Mouse (Mus musculus) neural tube, embryonic 12.5 days (tissue): ENCODE results near the gene Usmg5. TPM values are rescaled to one million over a fixed set of nuclear protein-coding genes. Genes with fewer than 3 reads are reported as not detected.

Experiments
- ATAC-seq: fragments of 200-750 bp; cut with Nextera tagmentation; 2 replicates; pipeline ENCODE4 v1.8.0; 2017; ENCODE audit warnings: low read depth, mild to moderate bottlenecking, moderate TSS enrichment, moderate library complexity; ENCODE audit not compliant: low FRiP score
- H3K27ac ChIP-seq: fragments of 300-500 bp; sonication (generic); 2 replicates; pipeline ENCODE4 v1.5.1; 2016
- H3K27me3 ChIP-seq: fragments of 300-500 bp; sonication (generic); replicated peaks from 2 replicates; pipeline ENCODE4 v1.6.1; 2016; ENCODE audit warnings: mild to moderate bottlenecking
- H3K36me3 ChIP-seq: fragments of 300-500 bp; sonication (generic); 2 replicates; pipeline ENCODE4 v1.6.1; 2016; ENCODE audit warnings: mild to moderate bottlenecking
- H3K4me1 ChIP-seq: fragments of 300-500 bp; sonication (generic); 2 replicates; pipeline ENCODE4 v1.6.1; 2016
- H3K4me2 ChIP-seq: fragments of 300-500 bp; sonication (generic); replicated peaks from 2 replicates; pipeline ENCODE4 v1.6.1; 2016; ENCODE audit warnings: mild to moderate bottlenecking
- H3K4me3 ChIP-seq: fragments of 300-500 bp; sonication (generic); 2 replicates; pipeline ENCODE4 v1.5.1; 2016
- H3K9ac ChIP-seq: fragments of 300-500 bp; sonication (generic); 2 replicates; pipeline ENCODE4 v1.6.1; 2016; ENCODE audit warnings: mild to moderate bottlenecking
- H3K9me3 ChIP-seq: fragments of 300-500 bp; sonication (generic); 2 replicates; pipeline ENCODE4 v1.6.1; 2016; ENCODE audit warnings: mild to moderate bottlenecking
- WGBS: fragments of 180-500 bp; shearing (Covaris S2); methylation state at CpG from one replicate; pipeline ENCODE4 v1.1.7; 2016; 5-methylcytosine and 5-hydroxymethylcytosine counted together
- polyA plus RNA-seq: library from polyadenylated mRNA; unstranded; fragments of >200 nt; fragmentation: Nextera tagmentation; extraction: Ambion mirVana; gene quantifications from 2 replicates; pipeline ENCODE4 v1.2.1, GENCODE M21; 2016

The Usmg5 gene
- polyA plus RNA-seq, 1 experiment from 2014 or later: 1,410 TPM

DNA sequence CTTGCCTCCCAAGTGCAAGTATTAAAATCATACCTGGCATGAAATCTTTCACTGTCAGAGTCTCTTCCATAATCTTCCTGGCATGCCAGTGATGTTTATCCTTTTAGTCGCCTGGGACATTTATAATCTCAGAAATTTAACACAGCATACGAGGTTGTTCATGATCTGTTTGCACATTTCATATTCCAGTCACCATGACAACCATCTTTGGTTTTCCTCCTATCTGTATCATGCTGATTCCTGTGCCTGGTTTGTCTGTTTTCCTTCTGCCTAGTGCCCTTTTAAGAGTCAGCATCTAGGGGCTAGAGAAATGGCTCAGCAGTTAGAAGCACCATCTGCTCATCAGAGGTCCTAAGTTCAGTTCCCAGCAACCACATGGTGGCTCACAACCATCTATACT lies 28.2 kb upstream of the Usmg5 start:
- peaks cover 70% of the 10 kb centered on the region for H3K36me3 ChIP-seq
- ATAC-seq: no peak

DNA sequence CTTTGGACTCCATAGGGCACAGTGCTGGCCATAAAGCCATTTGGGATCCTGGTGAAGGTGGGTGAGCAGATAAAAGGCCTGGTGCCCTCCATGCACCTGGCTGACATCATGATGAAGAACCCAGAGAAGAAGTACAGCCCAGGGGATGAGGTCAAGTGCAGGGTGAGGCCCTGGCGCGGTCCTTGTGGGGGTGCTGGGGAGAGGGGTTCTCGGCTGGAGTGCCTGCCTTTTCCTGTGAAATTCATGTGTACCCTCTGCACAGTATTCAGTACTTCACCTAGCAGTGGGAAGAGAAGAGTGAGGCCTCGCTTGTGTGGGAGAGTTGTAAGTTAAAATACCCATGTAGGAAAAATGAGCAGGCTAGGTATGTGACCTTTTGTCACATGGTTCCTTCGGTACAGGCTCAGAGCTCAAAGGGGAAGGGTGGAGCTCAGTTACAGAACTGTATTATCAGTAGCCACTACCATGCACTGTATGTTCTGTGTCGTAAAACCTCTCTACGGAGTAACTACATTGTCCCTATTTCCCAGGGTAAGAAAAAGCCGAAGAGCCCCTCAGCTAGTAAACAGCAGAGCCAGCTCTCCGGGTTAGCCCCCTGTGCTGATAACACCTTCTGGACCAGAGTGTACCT lies 14.3 kb upstream of the Usmg5 start:
- no peak for ATAC-seq
- no peak overlapping the region for H3K4me2 ChIP-seq
- WGBS: 93% methylated on average over 9 of the region's 9 CpGs
- H3K4me1 ChIP-seq: no peaks in the 10 kb centered on the region
- H3K27ac ChIP-seq: no peak overlapping the region
- H3K9ac ChIP-seq: no peak overlapping the region
- no peaks in the 10 kb centered on the region for H3K27me3 ChIP-seq
- no peaks in the 10 kb centered on the region for H3K9me3 ChIP-seq
- no peak overlapping the region for H3K4me3 ChIP-seq
- peaks cover 98% of the 10 kb centered on the region for H3K36me3 ChIP-seq

More for the DNA sequence above, 28.2 kb upstream of the Usmg5 start:
- Histone ChIP-seq H3K4me3 (no peak overlapping the region), H3K9ac (no peak overlapping the region), H3K9me3 (no peaks in the 10 kb centered on the region), H3K4me2 (no peak overlapping the region), H3K27me3 (no peaks in the 10 kb centered on the region), H3K27ac (no peak overlapping the region), H3K4me1 (no peaks in the 10 kb centered on the region)
- WGBS: 91% methylated on average over 2 of the region's 2 CpGs

DNA sequence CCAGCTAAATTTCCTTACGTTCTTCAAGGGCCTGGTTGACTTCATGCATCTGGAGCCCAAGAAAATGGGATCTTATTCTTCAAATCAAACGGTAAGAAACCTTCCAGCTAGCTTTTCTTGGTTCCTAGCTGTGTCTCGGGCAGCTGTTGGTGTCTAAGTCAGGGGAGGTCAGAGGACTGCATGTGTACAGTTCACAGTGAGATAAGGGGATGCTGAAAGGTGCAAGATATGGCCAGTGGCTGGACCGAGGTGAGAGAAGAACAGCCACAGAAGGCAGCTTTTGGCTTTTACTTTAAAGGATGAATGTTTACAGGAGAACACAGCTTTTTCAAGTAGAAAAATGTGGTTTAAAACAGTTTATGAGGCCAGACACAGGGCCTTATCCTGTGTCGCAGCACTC lies 10.6 kb upstream of the Usmg5 start:
- Histone ChIP-seq H3K27ac (no peak overlapping the region), H3K9ac (no peak overlapping the region), H3K27me3 (no peaks in the 10 kb centered on the region), H3K4me2 (no peak overlapping the region), H3K4me1 (no peaks in the 10 kb centered on the region), H3K9me3 (no peaks in the 10 kb centered on the region), H3K4me3 (no peak overlapping the region), H3K36me3 (peaks cover 98% of the 10 kb centered on the region)
- WGBS: 93% methylated on average over 5 of the region's 5 CpGs
- no peak for ATAC-seq

DNA sequence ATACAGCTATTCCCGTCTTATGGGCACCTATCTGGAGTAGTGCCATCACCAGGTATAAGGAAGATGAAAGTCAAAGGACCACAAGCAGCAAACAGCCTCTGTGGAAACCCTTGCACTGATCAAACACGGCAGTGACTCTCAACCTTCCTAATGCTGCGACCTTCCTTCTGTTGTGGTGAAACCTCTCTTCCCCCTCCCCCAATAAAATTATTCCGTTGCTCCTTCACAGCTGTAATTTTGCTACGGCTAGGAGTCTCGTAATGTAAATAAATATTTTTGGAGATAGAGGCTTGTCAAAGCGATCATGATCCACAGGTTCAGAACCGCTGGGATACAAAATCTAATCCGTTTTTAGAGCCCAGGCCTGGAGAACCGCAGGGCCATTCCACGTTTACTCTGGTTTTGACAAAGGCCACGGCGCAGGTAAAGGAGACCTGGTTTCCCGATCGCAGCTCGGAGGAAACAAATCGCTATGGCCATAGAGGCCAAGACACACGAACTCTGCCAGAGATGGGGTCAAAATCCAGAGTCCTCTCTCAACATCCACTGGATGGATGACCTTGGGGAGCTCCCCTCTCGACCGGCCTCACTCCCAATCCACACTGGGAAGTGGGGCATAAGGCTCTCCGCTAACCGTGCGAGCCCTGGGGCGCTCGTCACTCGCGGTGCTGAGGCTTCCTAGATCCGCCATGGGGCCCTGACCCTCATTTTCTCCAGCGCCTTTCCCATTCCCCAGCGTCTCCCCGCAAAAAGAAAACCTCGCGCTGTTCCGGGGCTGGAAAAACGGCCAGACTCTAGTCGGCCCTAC lies 525 bp downstream of the Usmg5 start:
- Histone ChIP-seq H3K9ac (peak overlapping the region; percentile 95), H3K4me2 (peak overlapping the region; percentile 89), H3K36me3 (peaks cover 22% of the 10 kb centered on the region), H3K27ac (peak overlapping the region; percentile 59), H3K4me1 (peaks cover 13% of the 10 kb centered on the region), H3K27me3 (no peaks in the 10 kb centered on the region), H3K4me3 (peak overlapping the region; percentile 96), H3K9me3 (no peaks in the 10 kb centered on the region)
- ATAC-seq: peak; percentile 78
- 3% methylated on average over 36 of the region's 36 CpGs for WGBS

DNA sequence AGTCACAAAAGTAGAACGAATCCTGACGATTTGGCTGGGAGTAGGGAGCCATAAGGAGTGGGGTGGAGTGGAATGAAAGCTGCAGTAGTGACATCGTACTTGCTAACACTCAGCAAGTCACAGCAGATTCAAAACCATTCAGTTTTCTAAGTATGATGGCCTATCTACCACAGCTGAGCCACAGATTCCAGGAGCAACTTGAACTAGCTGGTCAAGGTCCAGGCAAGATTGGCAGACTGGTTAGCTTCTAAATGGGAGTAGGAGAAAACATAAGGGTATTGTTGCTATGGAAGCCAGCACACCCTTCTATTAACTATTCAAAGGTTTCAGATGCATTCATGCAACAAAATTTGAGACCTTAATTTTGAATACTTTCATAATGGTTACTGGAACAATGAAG lies 2.2 kb downstream of the Usmg5 start:
- H3K9ac ChIP-seq: no peak overlapping the region
- peaks cover 33% of the 10 kb centered on the region for H3K36me3 ChIP-seq
- no peak overlapping the region for H3K4me2 ChIP-seq
- H3K4me1 ChIP-seq: peaks cover 13% of the 10 kb centered on the region
- WGBS: 92% methylated on average over 3 of the region's 3 CpGs
- H3K9me3 ChIP-seq: no peaks in the 10 kb centered on the region
- no peak overlapping the region for H3K27ac ChIP-seq
- H3K27me3 ChIP-seq: no peaks in the 10 kb centered on the region
- H3K4me3 ChIP-seq: no peak overlapping the region
- no peak for ATAC-seq

DNA sequence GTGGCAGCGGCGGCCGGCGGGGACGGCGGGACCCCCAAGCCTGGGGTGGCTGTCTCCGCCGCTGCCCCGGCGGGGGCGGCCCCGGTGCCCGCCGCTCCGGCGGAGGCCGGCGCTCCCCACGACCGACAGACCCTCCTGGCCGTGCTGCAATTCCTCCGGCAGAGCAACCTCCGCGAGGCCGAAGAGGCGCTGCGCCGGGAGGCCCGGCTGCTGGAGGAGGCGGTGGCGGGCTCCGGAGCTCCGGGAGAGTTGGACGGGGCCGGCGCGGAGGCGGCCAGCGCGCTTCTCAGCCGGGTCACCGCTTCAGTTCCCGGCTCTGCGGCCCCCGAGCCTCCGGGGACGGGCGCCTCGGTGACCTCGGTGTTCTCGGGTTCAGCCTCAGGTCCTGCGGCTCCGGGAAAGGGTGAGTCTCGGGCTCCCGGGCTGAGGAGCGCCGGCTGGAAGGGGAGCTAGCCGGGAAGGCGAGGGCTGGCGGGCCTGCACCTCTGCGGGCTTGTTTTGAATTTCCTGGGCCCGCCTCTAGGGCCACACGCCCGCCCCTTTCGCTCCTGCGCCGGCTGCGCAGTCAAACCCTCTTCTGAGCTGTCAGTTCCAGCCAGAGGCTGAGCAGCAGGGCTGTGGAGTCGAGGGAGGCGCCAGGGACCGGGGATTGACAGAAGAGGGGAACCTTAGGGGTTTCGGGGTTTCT lies 22.4 kb downstream of the Usmg5 start:
- WGBS: under 1% methylated on average over 72 of the region's 72 CpGs
- Histone ChIP-seq H3K4me3 (peak overlapping the region; percentile 100), H3K4me2 (peak overlapping the region; percentile 68), H3K9me3 (no peaks in the 10 kb centered on the region), H3K36me3 (peaks cover 25% of the 10 kb centered on the region), H3K27ac (peak overlapping the region; percentile 77), H3K4me1 (peaks cover 9% of the 10 kb centered on the region), H3K9ac (peak overlapping the region; percentile 94), H3K27me3 (no peaks in the 10 kb centered on the region)
- ATAC-seq: peak; percentile 89

DNA sequence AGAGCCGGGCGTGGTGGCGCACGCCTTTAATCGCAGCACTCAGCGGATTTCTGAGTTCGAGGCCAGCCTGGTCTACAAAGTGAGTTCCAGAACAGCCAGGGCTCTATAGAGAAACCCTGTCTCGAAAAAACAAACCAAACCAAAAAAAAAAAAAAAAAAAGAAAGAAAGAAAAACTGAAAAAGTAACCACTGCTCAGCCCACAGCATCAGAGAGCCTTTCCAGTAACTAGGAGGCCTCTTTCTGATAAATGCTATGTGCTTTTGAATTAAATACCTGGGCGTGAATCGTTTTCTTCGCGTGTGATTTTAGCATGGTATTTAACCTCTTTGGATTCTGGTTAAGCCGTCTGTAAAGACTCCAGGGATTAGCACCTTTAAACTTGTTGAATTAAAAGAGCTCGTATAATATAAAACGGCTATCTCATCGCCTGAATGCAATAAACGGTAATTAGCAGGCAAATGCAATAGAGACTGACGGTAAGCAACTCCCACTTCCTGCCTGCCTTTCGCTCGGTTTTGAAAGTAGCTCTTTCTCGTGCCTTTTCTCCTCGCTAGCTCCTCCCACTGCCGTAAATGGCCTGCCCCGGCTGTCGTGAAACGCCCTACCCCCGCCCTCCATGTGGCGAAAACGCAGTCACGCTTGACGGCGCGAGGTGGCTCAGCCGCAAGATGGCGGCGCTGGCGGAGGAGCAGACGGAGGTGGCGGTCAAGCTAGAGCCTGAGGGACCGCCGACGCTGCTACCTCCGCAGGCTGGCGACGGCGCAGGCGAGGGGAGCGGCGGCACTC lies 23.2 kb downstream of the Usmg5 start, which contains the start of gene Taf5:
TSS of gene Taf5 (plus strand) at position 651 of the 787 bp plus-strand sequence.
- Histone ChIP-seq H3K4me1 (peaks cover 9% of the 10 kb centered on the region), H3K9ac (peak within 1 kb of the TSS; percentile 94), H3K4me2 (peak within 1 kb of the TSS; percentile 68), H3K4me3 (peak within 1 kb of the TSS; percentile 100), H3K36me3 (peaks cover 18% of the 10 kb centered on the region), H3K9me3 (no peaks in the 10 kb centered on the region), H3K27me3 (no peaks in the 10 kb centered on the region), H3K27ac (peak within 1 kb of the TSS; percentile 77)
- 12% methylated on average over 49 of the region's 49 CpGs for WGBS
- peak; percentile 84 for ATAC-seq

DNA sequence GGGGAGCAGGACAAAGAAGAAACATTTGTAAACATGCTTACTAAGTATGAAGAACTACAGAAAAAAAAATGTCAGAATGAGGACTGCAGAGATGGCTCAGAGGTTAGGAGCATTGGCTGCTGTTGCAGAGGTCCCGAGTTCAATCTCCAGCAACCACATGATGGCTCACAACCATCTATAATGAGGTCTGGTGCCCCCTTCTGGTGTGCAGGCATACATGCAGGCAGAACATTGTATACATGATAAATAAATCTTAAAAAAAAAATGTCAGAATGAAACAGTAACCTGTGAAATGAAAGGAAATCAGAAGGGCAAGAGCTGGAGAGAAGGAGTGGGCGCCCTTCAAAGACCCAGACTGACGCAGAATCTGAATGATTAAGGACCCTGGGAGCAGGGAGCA lies 24.6 kb downstream of the Usmg5 start:
- peaks cover 9% of the 10 kb centered on the region for H3K4me1 ChIP-seq
- H3K9ac ChIP-seq: no peak overlapping the region
- no peak overlapping the region for H3K27ac ChIP-seq
- H3K9me3 ChIP-seq: no peaks in the 10 kb centered on the region
- peaks cover 3% of the 10 kb centered on the region; the same call in 1 of the 2 replicates for H3K36me3 ChIP-seq
- 83% methylated on average over 3 of the region's 3 CpGs for WGBS
- H3K4me2 ChIP-seq: no peak overlapping the region
- ATAC-seq: no peak
- no peaks in the 10 kb centered on the region for H3K27me3 ChIP-seq
- no peak overlapping the region for H3K4me3 ChIP-seq

DNA sequence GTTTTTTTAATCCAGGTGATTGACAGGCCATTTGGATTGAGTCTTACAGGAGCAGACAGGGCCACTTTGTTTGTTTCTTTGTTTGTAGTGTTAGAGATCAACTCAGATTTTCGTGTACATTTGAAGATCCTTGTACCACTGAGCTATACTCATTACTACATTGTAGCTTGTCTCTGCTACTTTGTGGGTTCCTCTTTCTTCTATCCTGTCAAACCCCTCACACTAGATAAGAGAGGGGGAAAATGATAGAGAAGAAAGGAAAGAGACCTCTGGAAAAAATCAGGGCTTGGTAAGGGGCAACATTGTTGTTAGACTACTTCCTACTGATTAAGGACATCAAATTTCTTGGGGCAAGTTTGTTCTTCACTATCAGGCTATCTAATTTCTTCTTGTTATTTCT lies 32.8 kb downstream of the Usmg5 start:
- ATAC-seq: no peak

DNA sequence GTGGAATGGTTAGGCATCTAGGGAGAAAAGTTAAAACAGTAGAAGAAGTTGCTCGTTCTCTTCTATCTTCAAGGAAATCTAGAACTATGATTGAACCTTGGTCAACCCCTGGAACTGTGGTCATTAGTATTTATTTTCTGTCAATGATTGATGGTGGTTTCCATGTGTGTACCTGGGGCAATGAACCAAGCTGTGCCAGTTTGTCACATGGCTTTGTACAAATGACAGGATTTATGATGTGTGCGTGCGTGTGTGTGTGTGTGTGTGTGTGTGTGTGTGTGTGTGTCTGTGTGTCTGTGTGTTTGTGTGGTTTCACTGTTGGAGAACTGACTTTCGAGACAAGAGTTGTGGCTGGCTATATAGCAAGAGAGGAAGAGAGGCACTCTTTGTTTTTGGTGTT lies 37.0 kb downstream of the Usmg5 start:
- ATAC-seq: no peak

More for the DNA sequence above, 32.8 kb downstream of the Usmg5 start:
- H3K4me1 ChIP-seq: no peaks in the 10 kb centered on the region
- no peak overlapping the region for H3K9ac ChIP-seq
- H3K4me2 ChIP-seq: no peak overlapping the region
- H3K36me3 ChIP-seq: no peaks in the 10 kb centered on the region
- no peak overlapping the region for H3K27ac ChIP-seq
- no peak overlapping the region for H3K4me3 ChIP-seq
- 71% methylated on average over 1 of the region's 1 CpGs for WGBS
- H3K9me3 ChIP-seq: no peaks in the 10 kb centered on the region
- H3K27me3 ChIP-seq: no peaks in the 10 kb centered on the region

DNA sequence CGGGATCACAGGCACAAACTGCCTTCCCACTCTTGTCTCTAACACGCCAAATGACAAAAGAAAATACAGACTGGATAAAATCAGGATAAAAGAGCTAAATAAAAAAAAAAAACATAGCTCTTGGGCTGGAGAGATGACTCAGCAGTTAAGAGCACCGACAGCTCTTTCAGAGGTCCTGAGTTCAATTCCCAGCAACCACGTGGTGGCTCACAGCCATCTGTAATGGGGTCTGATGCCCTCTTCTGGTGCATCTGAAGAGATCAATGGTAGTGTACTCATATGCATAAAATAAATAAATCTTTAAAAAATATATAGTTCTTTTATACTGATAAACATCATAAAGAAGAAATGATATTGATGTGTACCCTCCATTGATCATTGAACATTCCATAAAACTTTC lies 37.5 kb downstream of the Usmg5 start:
- peaks cover 15% of the 10 kb centered on the region for H3K4me1 ChIP-seq
- no peak for ATAC-seq
- H3K4me2 ChIP-seq: no peak overlapping the region
- no peak overlapping the region for H3K4me3 ChIP-seq
- peaks cover 3% of the 10 kb centered on the region; the same call in 1 of the 2 replicates for H3K36me3 ChIP-seq
- no peak overlapping the region for H3K27ac ChIP-seq
- H3K27me3 ChIP-seq: no peaks in the 10 kb centered on the region
- no peak overlapping the region for H3K9ac ChIP-seq
- no peaks in the 10 kb centered on the region for H3K9me3 ChIP-seq
- WGBS: 84% methylated on average over 4 of the region's 4 CpGs

More for the DNA sequence above, 37.0 kb downstream of the Usmg5 start:
- Histone ChIP-seq H3K9me3 (no peaks in the 10 kb centered on the region), H3K4me3 (no peak overlapping the region), H3K27me3 (no peaks in the 10 kb centered on the region), H3K27ac (no peak overlapping the region), H3K36me3 (no peaks in the 10 kb centered on the region), H3K4me2 (no peak overlapping the region), H3K4me1 (peaks cover 15% of the 10 kb centered on the region), H3K9ac (no peak overlapping the region)
- 82% methylated on average over 4 of the region's 4 CpGs for WGBS
